Mouse (Mus musculus) liver, postnatal 0 days (tissue): Measurements from ENCODE around the gene Rwdd2a. TPM values are rescaled to one million over a fixed set of nuclear protein-coding genes. Genes with fewer than 3 reads are reported as not detected.

Experiments used
- ATAC-seq: fragments of 200-750 bp; cut with Nextera tagmentation; 2 replicates; pipeline ENCODE4 v1.8.0; 2017; ENCODE audit warnings: mild to moderate bottlenecking, moderate library complexity
- DNase-seq: peaks from one replicate; pipeline ENCODE4 v3.0.0-alpha.2; 2016
- H3K27ac ChIP-seq: fragments of 300-500 bp; sonication (generic); 2 replicates; pipeline ENCODE4 v1.5.1; 2014; ENCODE audit warnings: antibody characterized with exemption, moderate library complexity, mild to moderate bottlenecking, low read depth
- H3K27me3 ChIP-seq: fragments of 300-500 bp; sonication (generic); 2 replicates; pipeline ENCODE4 v1.6.1; 2014; ENCODE audit warnings: low read length, control low read depth, mixed read lengths; ENCODE audit not compliant: insufficient read depth
- H3K36me3 ChIP-seq: fragments of 300-500 bp; sonication (generic); replicated peaks from 2 replicates; pipeline ENCODE4 v1.6.1; 2014; ENCODE audit warnings: mild to moderate bottlenecking, control low read depth, low read length, moderate library complexity, mixed read lengths; ENCODE audit not compliant: insufficient read depth
- H3K4me1 ChIP-seq: fragments of 300-500 bp; sonication (generic); 2 replicates; pipeline ENCODE4 v1.6.1; 2014; ENCODE audit warnings: antibody characterized with exemption, mild to moderate bottlenecking, control low read depth; ENCODE audit not compliant: insufficient read depth
- H3K4me2 ChIP-seq: fragments of 300-500 bp; sonication (generic); 2 replicates; pipeline ENCODE4 v1.6.1; 2014; ENCODE audit warnings: low read depth, mild to moderate bottlenecking, low read length, moderate library complexity, mixed read lengths
- H3K4me3 ChIP-seq: fragments of 300-500 bp; sonication (generic); 2 replicates; pipeline ENCODE4 v1.5.1; 2014; ENCODE audit warnings: low read depth, low read length
- H3K9ac ChIP-seq: fragments of 300-500 bp; sonication (generic); replicated peaks from 2 replicates; pipeline ENCODE4 v1.6.1; 2014; ENCODE audit warnings: mild to moderate bottlenecking, moderate library complexity
- H3K9me3 ChIP-seq: fragments of 300-500 bp; sonication (generic); 2 replicates; pipeline ENCODE4 v1.6.1; 2016; ENCODE audit warnings: mild to moderate bottlenecking, control low read depth, low read length, mixed read lengths
- CTCF ChIP-seq: sonication (generic); IDR thresholded peaks from 2 replicates; pipeline ENCODE4 v1.5.1; 2016; ENCODE audit warnings: antibody characterized with exemption, low read depth
- EP300 ChIP-seq: IDR thresholded peaks from 2 replicates; pipeline ENCODE4 v1.6.1; 2016; ENCODE audit warnings: antibody characterized with exemption, low read depth, mild to moderate bottlenecking
- WGBS: fragments of 180-500 bp; shearing (Covaris S2); extraction: QIAGEN DNeasy Blood & Tissue Kit; methylation state at CpG from one replicate; pipeline ENCODE4 v1.1.7; 2014; ENCODE audit not compliant: insufficient replicate concordance; 5-methylcytosine and 5-hydroxymethylcytosine counted together
- polyA plus RNA-seq: library from polyadenylated mRNA; unstranded; fragments of >200 nt; fragmentation: Nextera tagmentation; extraction: Ambion mirVana; gene quantifications from 2 replicates; pipeline ENCODE4 v1.2.1, GENCODE M21; 2015

Gene Rwdd2a
- polyA plus RNA-seq, 1 experiment from 2014 or later = 1.2 TPM

DNA sequence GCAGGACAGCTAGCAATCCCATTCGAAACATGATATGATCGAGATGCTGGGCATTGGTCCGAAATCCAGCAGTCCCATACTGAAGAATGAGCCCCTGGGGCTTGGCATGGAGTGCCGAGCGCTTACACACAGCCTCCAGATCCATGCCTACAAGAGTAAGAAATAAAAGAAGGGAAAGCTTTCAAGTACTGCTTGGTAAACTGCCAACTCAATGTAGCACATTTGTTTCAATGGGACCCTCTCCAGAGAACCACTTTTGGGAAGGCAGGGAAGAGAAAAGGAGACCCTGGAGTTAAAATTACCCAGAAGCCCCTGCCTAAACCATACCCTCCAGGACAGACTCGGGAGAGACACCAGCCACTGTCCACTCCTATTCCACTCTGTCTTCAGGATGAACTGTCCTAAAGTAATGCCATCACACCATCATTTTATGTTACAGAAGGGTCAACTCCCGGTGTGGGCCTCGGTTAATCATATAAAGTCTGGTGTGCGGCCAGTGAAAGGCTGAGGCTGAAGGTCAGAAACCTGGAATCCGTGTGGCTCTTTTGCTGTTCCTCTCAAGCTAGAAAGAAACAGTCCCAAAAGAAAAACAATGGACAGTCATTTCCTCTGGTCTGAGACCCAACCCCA, 1.4 kb upstream of the Rwdd2a start:
- TF ChIP-seq EP300 (no peak), CTCF (no peak)
- Histone ChIP-seq H3K36me3 (peaks cover 9% of the 10 kb centered on the region; the same call in 1 of the 2 replicates), H3K27ac (peak overlapping the region; percentile 79; the same call in 1 of the 2 replicates), H3K27me3 (no peaks in the 10 kb centered on the region), H3K4me2 (peak overlapping the region; percentile 98), H3K4me3 (peak overlapping the region; percentile 64), H3K9me3 (no peaks in the 10 kb centered on the region), H3K4me1 (peaks cover 19% of the 10 kb centered on the region), H3K9ac (peak overlapping the region; percentile 11; the same call in 1 of the 2 replicates)
- DNase-seq (no peak), ATAC-seq (no peak)
- 65% methylated on average over 10 of the region's 10 CpGs for WGBS

- DNase-seq (no peak), ATAC-seq (peak; percentile 15; the same call in 1 of the 2 replicates)
- peak overlapping the region; percentile 64 for H3K4me3 ChIP-seq
- peak overlapping the region; percentile 98 for H3K4me2 ChIP-seq
- H3K9me3 ChIP-seq = no peaks in the 10 kb centered on the region
- WGBS = 13% methylated on average over 8 of the region's 8 CpGs
- peaks cover 3% of the 10 kb centered on the region; the same call in 1 of the 2 replicates for H3K36me3 ChIP-seq
- no peaks in the 10 kb centered on the region for H3K27me3 ChIP-seq
- TF ChIP-seq CTCF (no peak), EP300 (no peak)
- H3K27ac ChIP-seq = peak overlapping the region; percentile 79
- H3K4me1 ChIP-seq = peaks cover 19% of the 10 kb centered on the region
- H3K9ac ChIP-seq = peak overlapping the region; percentile 70; the same call in 1 of the 2 replicates
These were observed 845 bp upstream of the Rwdd2a start for GRCm38 (mm10) chr9:86570946-86571345.

GRCm38 (mm10) chr9:86572196-86572595, 405 bp downstream of the Rwdd2a start:
- Histone ChIP-seq H3K27ac (no peak overlapping the region), H3K4me1 (peaks cover 19% of the 10 kb centered on the region), H3K36me3 (no peaks in the 10 kb centered on the region; the same call in 1 of the 2 replicates), H3K27me3 (no peaks in the 10 kb centered on the region), H3K4me3 (peak overlapping the region; percentile 64), H3K4me2 (peak overlapping the region; percentile 98), H3K9ac (peak overlapping the region; percentile 69), H3K9me3 (no peaks in the 10 kb centered on the region)
- under 1% methylated on average over 25 of the region's 25 CpGs for WGBS
- ATAC-seq (peak; percentile 25), DNase-seq (peak; percentile 50)
- TF ChIP-seq EP300 = no peak
- TF ChIP-seq CTCF = no peak

DNA sequence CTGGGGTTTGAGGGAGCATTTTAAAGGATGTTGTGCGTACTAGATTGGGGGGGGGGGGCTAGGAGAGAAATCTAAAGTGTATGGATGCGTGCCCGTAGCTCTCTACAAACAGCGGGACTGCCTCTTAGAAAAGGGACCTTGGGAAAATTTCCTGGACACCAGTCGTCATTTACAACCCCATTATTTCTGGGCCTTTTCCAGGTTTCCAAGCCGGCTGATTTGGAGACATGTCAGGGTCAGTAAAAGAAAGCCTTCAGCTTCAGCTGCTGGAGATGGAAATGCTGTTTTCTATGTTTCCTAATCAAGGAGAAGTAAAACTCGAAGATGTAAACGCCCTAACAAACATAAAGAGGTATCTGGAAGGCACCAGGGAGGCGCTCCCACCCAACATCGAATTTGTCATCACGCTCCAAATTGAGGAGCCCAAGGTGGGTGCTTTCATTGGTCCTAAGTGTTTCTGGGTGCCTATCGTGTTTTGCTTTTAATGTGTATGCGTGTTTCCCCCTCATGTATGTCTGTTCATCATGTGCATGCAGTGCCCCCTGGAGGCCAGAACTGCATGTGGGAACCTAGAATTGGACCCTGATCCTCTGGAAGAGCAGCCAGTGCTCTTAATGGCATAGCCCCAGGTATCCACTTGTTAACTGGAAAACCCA, 973 bp downstream of the Rwdd2a start:
- TF ChIP-seq CTCF = peak; percentile 92
- no peak for TF ChIP-seq EP300
- Histone ChIP-seq H3K27me3 (no peaks in the 10 kb centered on the region), H3K36me3 (no peaks in the 10 kb centered on the region; the same call in 1 of the 2 replicates), H3K4me3 (peak overlapping the region; percentile 64), H3K4me2 (peak overlapping the region; percentile 98), H3K9ac (peak overlapping the region; percentile 69; the same call in 1 of the 2 replicates), H3K27ac (no peak overlapping the region), H3K9me3 (no peaks in the 10 kb centered on the region), H3K4me1 (peaks cover 19% of the 10 kb centered on the region)
- DNase-seq (peak; percentile 87), ATAC-seq (no peak)
- WGBS = 6% methylated on average over 13 of the region's 13 CpGs

DNA sequence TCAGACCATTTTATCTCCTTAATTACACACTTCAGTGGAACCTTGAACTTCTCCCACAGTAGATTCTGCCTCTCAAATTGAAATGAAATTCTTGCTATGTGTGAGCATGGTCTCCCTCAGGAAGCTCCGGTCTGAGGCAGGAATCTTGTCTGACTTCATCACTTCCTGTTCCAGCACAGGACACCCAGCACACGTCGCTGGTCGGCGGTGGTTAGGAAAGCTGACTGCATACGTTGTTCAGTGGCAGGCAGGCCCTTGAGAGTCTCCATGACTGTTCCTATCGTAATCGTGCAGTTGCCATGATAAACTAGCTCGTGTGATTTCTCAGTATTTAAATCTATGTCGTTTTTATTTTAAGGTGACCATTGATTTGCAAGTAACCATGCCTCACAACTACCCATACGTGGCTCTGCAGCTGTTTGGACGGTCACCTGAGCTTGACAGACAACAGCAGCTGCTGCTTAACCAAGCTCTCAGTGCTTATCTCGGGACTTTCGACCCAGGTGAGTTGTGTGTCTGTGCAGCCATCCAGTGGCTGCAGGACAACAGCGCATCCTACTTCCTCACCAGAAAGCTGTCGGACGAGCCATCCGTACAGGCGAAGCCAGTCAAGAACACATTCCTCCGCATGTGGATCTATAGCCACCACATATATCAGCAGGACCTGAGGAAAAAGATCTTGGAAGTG, 2.0 kb downstream of the Rwdd2a start:
- Histone ChIP-seq H3K27ac (no peak overlapping the region), H3K27me3 (no peaks in the 10 kb centered on the region), H3K4me1 (peaks cover 19% of the 10 kb centered on the region), H3K4me2 (peak overlapping the region; percentile 7; the same call in 1 of the 2 replicates), H3K9me3 (no peaks in the 10 kb centered on the region), H3K9ac (no peak overlapping the region), H3K36me3 (no peaks in the 10 kb centered on the region; the same call in 1 of the 2 replicates), H3K4me3 (no peak overlapping the region)
- DNase-seq = no peak
- WGBS = 50% methylated on average over 20 of the region's 20 CpGs
- no peak for ATAC-seq
- TF ChIP-seq CTCF (0 out of 2 replicates have a peak, but pooled peaks have one; percentile 3), EP300 (no peak)

- no peak overlapping the region for H3K4me3 ChIP-seq
- H3K9ac ChIP-seq = no peak overlapping the region
- H3K9me3 ChIP-seq = no peaks in the 10 kb centered on the region
- WGBS = 77% methylated on average over 6 of the region's 6 CpGs
- DNase-seq (no peak), ATAC-seq (no peak)
- peaks cover 16% of the 10 kb centered on the region for H3K4me1 ChIP-seq
- H3K27me3 ChIP-seq = no peaks in the 10 kb centered on the region
- no peak overlapping the region for H3K27ac ChIP-seq
- no peak for TF ChIP-seq EP300
- no peak for TF ChIP-seq CTCF
- H3K36me3 ChIP-seq = no peaks in the 10 kb centered on the region
- H3K4me2 ChIP-seq = no peak overlapping the region
These were observed 3.4 kb downstream of the Rwdd2a start for GRCm38 (mm10) chr9:86575178-86575577.
